Mouse (Mus musculus) hindbrain, embryonic 14.5 days (tissue): Measurements from ENCODE around the gene Rab3gap1. TPM values are rescaled to one million over a fixed set of nuclear protein-coding genes. Genes with fewer than 3 reads are reported as not detected.

Experiments used
- ATAC-seq: fragments of 200-750 bp; cut with Nextera tagmentation; 2 replicates; pipeline ENCODE4 v1.8.0; 2017; ENCODE audit warnings: moderate number of reproducible peaks, mild to moderate bottlenecking, moderate TSS enrichment, moderate library complexity; ENCODE audit not compliant: low FRiP score
- DNase-seq: peaks from one replicate; pipeline ENCODE4 v3.0.0-alpha.2; 2015; ENCODE audit warnings: low spot score
- H3K27ac ChIP-seq: fragments of 300-500 bp; sonication (generic); 2 replicates; pipeline ENCODE4 v1.5.1; 2014; ENCODE audit warnings: mild to moderate bottlenecking, moderate library complexity
- H3K27me3 ChIP-seq: fragments of 300-500 bp; sonication (generic); 2 replicates; pipeline ENCODE4 v1.6.1; 2014; ENCODE audit warnings: mild to moderate bottlenecking, low read length, mixed read lengths; ENCODE audit not compliant: control insufficient read depth, insufficient read depth
- H3K36me3 ChIP-seq: fragments of 300-500 bp; sonication (generic); replicated peaks from 2 replicates; pipeline ENCODE4 v1.6.1; 2014; ENCODE audit not compliant: control insufficient read depth, insufficient read depth
- H3K4me1 ChIP-seq: fragments of 300-500 bp; sonication (generic); replicated peaks from 2 replicates; pipeline ENCODE4 v1.6.1; 2014; ENCODE audit warnings: antibody characterized with exemption, low read length, mixed read lengths; ENCODE audit not compliant: control insufficient read depth, insufficient read depth
- H3K4me2 ChIP-seq: fragments of 300-500 bp; sonication (generic); replicated peaks from 2 replicates; pipeline ENCODE4 v1.6.1; 2014; ENCODE audit warnings: mild to moderate bottlenecking, moderate library complexity
- H3K4me3 ChIP-seq: fragments of 300-500 bp; sonication (generic); replicated peaks from 2 replicates; pipeline ENCODE4 v1.5.1; 2014; ENCODE audit warnings: mild to moderate bottlenecking, low read length
- H3K9ac ChIP-seq: fragments of 300-500 bp; sonication (generic); 2 replicates; pipeline ENCODE4 v1.6.1; 2014
- H3K9me3 ChIP-seq: fragments of 300-500 bp; sonication (generic); 2 replicates; pipeline ENCODE4 v1.6.1; 2016; ENCODE audit warnings: low read length; ENCODE audit not compliant: control insufficient read depth
- WGBS: fragments of 180-500 bp; shearing (Covaris S2); extraction: QIAGEN DNeasy Blood & Tissue Kit; methylation state at CpG from one replicate; pipeline ENCODE4 v1.1.7; 2014; 5-methylcytosine and 5-hydroxymethylcytosine counted together
- polyA plus RNA-seq: library from polyadenylated mRNA; unstranded; fragments of >200 nt; fragmentation: Nextera tagmentation; extraction: Ambion mirVana; gene quantifications from 2 replicates; pipeline ENCODE4 v1.2.1, GENCODE M21; 2014

The Rab3gap1 gene
- polyA plus RNA-seq: 20.9 and 26.0 TPM in 2 replicates

DNA sequence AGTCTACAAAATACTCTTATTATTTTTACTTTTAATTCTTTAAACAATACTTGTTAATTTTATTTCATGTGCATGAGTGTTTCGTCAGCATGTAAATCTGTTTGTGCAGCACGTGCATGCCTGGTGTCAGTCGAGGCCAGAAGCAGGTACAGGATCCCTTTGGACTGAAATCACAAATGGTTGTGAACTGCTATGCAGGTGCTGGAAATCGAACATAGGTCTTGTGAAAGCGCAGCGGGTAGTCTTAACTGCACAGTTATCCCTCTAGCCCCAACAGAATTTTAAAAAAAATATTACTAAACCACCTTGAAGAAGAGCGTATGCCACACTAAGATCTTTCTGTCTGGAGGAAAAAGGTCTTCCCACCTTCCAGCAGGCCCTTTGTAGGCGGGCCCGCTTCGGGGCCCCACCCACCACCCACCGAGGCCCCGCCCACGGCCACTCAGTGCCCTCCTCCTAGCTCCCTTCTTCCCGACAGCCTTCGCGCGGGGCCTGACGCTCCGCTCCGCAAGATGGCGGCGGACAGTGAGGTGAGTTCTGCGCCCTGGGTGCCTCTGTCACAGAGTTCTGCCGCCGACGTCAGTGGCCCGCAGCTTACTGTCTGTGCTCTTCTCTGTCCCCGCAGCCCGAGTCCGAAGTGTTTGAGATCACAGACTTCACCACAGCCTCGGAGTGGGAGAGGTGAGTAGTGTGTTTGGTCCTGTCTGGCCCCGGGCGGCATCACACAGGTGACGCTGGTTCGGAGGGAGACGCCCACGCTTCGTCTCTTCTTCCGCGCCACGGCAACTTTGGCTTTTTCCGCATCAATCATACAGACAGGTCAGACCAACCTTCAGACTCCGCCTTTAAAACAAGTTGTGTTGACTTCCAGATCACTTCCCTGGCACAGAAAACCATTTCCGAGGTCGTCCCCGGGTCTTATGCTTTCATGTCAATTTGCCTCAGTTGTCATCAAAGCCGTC is at the start of gene Rab3gap1:
Rab3gap1 (plus strand) TSS at position 474 of the 962 bp plus-strand sequence.
- peaks cover 7% of the 10 kb centered on the region for H3K36me3 ChIP-seq
- peak; percentile 97 for ATAC-seq
- no peaks in the 10 kb centered on the region for H3K27me3 ChIP-seq
- H3K9ac ChIP-seq: peak within 1 kb of the TSS; percentile 73
- peaks cover 9% of the 10 kb centered on the region; the same call in 1 of the 2 replicates for H3K4me1 ChIP-seq
- peak within 1 kb of the TSS; percentile 66 for H3K4me3 ChIP-seq
- peak within 1 kb of the TSS; percentile 80 for H3K27ac ChIP-seq
- 11% methylated on average over 47 of the region's 47 CpGs for WGBS
- DNase-seq: peak; percentile 86
- H3K4me2 ChIP-seq: peak within 1 kb of the TSS; percentile 64
- no peaks in the 10 kb centered on the region for H3K9me3 ChIP-seq

DNA sequence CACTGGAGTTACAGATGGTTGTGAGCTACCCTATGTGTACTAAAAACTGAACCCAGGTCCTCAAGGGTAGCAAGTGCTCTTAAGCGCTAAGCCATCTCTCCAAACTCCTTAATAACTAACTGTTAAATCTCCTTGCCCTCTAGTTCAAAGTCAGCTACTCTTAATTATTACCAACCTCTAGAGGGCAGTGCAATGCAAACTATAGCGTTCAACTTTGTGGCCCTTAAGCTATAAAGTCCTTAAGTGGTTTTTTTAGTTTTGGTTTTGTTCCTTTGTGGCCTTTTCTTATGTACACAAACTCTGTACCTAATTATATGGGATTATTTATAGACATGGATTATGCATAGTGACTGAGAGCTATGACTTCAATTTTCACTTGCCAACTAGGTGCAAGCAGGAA is 41.2 kb upstream of the Rab3gap1 start:
- peak; percentile 85 for DNase-seq
- no peak overlapping the region for H3K4me3 ChIP-seq
- 28% methylated on average over 2 of the region's 2 CpGs for WGBS
- H3K9me3 ChIP-seq: no peaks in the 10 kb centered on the region
- no peak for ATAC-seq
- no peaks in the 10 kb centered on the region for H3K27me3 ChIP-seq
- no peaks in the 10 kb centered on the region for H3K4me1 ChIP-seq
- H3K9ac ChIP-seq: no peak overlapping the region
- no peaks in the 10 kb centered on the region for H3K36me3 ChIP-seq
- no peak overlapping the region for H3K4me2 ChIP-seq
- H3K27ac ChIP-seq: no peak overlapping the region

DNA sequence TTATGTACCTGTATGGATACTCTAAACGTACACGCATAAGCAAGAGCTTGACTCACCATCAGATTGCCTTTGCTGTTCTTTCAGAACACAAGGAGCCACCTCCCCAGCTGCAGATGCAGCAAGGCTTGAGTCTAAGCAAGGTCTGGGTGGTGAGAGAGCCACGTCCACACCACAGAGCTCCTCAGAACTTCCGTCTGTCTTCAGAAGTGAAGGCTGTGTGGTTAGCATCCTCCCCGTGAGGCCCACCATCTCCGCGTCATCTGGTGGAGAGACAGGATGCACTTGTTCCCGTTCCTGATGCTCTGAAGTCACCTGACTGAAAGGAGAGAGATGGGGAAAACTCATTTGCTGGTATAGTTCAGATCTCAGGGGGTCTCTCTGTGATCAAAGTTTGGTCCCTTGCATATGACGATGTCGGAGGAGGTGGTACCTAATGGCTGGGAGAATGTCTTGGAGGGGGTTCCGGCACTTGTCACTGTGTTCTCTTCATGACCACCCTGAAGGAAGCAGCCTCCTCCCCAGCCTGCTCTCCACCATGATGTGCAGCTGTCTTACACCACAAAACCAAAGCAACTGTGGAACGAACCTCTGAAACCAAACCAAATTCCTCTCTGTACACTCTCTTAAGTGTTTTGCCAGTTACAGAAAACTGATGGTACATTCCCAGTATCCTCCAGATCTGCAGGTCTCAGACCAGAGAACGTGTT is 38.2 kb upstream of the Rab3gap1 start:
- WGBS: 90% methylated on average over 13 of the region's 13 CpGs
- DNase-seq (no peak), ATAC-seq (no peak)

DNA sequence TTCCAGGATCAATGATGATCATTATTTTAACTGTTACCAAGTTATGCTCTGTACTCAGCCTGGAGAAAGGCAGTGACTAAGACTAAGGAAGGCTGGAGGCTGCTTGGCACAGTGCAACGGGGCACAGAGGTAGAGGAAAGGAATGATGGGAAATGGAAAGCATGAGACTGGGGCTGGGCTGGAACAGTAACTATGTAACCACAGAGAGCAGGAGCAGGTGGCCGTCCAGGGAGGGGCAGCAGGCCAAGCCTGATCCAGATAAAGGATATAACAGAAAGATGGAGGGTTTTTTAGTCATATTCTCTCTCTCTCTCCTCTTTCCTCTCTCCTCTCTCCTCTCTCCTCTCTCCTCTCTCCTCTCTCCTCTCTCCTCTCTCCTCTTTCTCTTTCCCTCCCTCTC is 34.9 kb upstream of the Rab3gap1 start:
- DNase-seq (no peak), ATAC-seq (no peak)
- no peak overlapping the region for H3K27ac ChIP-seq
- no peaks in the 10 kb centered on the region for H3K36me3 ChIP-seq
- no peak overlapping the region for H3K9ac ChIP-seq
- 64% methylated on average over 2 of the region's 2 CpGs for WGBS
- no peak overlapping the region for H3K4me3 ChIP-seq
- no peaks in the 10 kb centered on the region for H3K4me1 ChIP-seq
- no peaks in the 10 kb centered on the region for H3K27me3 ChIP-seq
- H3K4me2 ChIP-seq: no peak overlapping the region
- H3K9me3 ChIP-seq: no peaks in the 10 kb centered on the region

More for the DNA sequence above, 38.2 kb upstream of the Rab3gap1 start:
- no peaks in the 10 kb centered on the region for H3K4me1 ChIP-seq
- no peak overlapping the region for H3K4me3 ChIP-seq
- H3K9ac ChIP-seq: no peak overlapping the region
- no peak overlapping the region for H3K27ac ChIP-seq
- no peaks in the 10 kb centered on the region for H3K9me3 ChIP-seq
- H3K4me2 ChIP-seq: no peak overlapping the region
- H3K27me3 ChIP-seq: no peaks in the 10 kb centered on the region
- H3K36me3 ChIP-seq: no peaks in the 10 kb centered on the region

DNA sequence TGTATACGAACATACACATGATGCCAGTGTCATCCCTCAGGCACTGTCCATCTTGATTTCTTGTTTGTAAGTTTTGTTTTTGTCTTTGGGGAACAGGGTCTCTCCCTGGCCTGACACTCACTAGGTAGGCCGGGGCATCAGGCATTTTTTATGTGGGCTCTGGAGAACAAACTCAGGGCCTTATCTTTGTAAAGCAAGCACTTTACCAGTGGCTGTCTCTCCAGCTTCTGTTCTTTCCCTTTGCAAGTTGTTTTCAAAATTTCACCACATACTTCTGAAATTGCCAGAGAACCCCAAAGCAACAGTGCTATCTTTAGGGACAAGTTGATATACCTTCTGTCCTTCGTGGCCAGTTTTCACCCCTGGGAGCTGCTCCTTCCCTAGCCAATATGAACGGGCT is 34.4 kb upstream of the Rab3gap1 start:
- no peak for ATAC-seq

DNA sequence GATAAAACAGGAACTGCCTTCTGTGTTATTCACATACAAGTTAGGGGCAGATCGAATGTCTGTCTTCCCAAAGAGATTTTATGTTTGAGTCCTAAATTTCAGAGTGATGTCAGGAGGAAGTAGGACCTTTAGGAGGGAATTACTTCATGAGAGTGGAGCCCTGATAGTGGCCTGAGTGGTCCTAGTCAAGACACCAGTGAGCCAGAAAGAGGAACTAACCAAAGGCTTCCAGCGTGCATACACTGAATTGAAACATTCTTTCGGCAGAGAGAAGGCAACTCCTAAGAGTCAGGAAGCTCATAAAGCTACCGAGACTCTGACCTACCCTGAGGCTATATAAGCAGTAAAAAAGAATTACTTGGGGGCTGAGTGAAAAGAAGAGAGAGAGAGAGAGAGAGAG is 32.0 kb upstream of the Rab3gap1 start:
- no peak overlapping the region for H3K27ac ChIP-seq
- H3K4me3 ChIP-seq: no peak overlapping the region
- H3K4me2 ChIP-seq: no peak overlapping the region
- 75% methylated on average over 4 of the region's 4 CpGs for WGBS
- no peak overlapping the region for H3K9ac ChIP-seq
- no peaks in the 10 kb centered on the region for H3K4me1 ChIP-seq
- no peaks in the 10 kb centered on the region for H3K36me3 ChIP-seq
- DNase-seq (no peak), ATAC-seq (no peak)
- no peaks in the 10 kb centered on the region for H3K27me3 ChIP-seq
- H3K9me3 ChIP-seq: no peaks in the 10 kb centered on the region

More for the DNA sequence above, 34.4 kb upstream of the Rab3gap1 start:
- Histone ChIP-seq H3K4me1 (no peaks in the 10 kb centered on the region), H3K9me3 (no peaks in the 10 kb centered on the region), H3K27me3 (no peaks in the 10 kb centered on the region), H3K4me3 (no peak overlapping the region), H3K36me3 (no peaks in the 10 kb centered on the region), H3K4me2 (no peak overlapping the region), H3K27ac (no peak overlapping the region), H3K9ac (no peak overlapping the region)
- DNase-seq: no peak
- WGBS: 83% methylated on average over 4 of the region's 4 CpGs

DNA sequence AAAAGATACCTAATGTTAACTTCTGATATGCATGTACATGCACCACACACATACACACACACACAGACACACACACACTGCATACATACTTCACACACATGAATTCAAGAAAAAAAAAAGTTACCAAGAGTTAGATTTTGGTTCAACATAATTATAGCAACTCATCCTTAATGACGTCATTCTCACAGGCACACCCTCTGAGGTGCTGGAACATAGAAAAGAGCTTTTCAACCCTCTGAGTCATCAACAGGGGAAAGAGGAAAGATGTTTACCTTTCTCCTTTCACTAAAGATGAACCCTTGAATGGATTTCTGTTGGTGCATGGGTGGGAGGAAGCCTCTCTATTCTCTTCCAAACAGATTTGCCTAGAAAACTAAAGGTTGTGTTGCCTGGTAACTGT is 30.0 kb upstream of the Rab3gap1 start:
- H3K4me3 ChIP-seq: no peak overlapping the region
- no peak overlapping the region for H3K27ac ChIP-seq
- H3K4me2 ChIP-seq: no peak overlapping the region
- H3K9me3 ChIP-seq: no peaks in the 10 kb centered on the region
- no peaks in the 10 kb centered on the region for H3K36me3 ChIP-seq
- H3K27me3 ChIP-seq: no peaks in the 10 kb centered on the region
- 84% methylated on average over 1 of the region's 1 CpGs for WGBS
- DNase-seq: no peak
- no peak overlapping the region for H3K9ac ChIP-seq
- no peak for ATAC-seq
- no peaks in the 10 kb centered on the region for H3K4me1 ChIP-seq

DNA sequence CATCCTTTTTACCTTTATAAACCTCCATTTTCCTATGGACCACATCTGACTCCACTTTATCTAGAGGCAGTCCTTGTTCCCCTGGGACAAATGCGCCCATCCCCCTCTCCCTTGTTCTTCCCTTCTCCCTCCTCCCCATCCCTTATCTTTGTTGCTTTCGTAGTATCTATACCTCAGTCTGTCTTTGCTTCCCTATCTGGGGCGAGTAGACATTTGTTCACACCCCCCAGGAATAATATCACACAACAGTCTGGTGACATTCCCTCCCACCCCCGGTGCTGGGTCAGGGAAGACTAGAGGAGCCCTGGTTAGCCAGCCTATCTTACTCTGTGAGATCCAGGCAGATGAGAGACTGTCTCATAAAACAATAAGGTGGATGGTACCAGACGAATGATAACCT is 23.1 kb upstream of the Rab3gap1 start:
- no peaks in the 10 kb centered on the region for H3K36me3 ChIP-seq
- no peak overlapping the region for H3K27ac ChIP-seq
- no peak for DNase-seq
- H3K9ac ChIP-seq: no peak overlapping the region
- H3K9me3 ChIP-seq: no peaks in the 10 kb centered on the region
- H3K27me3 ChIP-seq: no peaks in the 10 kb centered on the region
- H3K4me1 ChIP-seq: no peaks in the 10 kb centered on the region
- ATAC-seq: no peak
- H3K4me3 ChIP-seq: no peak overlapping the region
- no peak overlapping the region for H3K4me2 ChIP-seq
- 82% methylated on average over 5 of the region's 5 CpGs for WGBS

DNA sequence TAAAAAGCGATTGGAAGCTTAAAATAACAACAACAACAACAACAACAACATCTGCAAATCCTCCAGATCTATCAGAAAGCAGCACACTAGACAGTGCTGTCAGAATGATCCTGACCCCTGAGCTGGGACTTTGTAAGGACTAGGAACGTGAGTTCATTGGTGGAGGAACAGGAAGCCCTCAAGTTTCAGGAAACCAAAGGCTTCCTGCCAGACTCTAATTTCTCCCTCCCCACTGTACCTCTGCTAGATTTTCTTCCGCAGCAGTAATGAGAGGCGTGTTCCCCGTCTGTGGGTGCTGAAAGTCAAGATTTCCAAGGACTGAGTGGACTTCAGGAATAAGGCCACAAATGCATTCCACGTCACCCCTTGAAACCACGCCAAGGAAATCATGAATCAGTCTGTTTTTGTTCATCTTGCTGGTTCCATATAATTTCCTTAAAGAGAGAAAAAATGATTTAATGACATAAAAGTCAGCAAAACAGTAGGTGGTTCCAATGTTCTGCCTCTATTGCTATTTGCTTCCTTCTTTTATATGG is 18.4 kb upstream of the Rab3gap1 start:
- DNase-seq (no peak), ATAC-seq (no peak)
- no peaks in the 10 kb centered on the region for H3K36me3 ChIP-seq
- WGBS: 85% methylated on average over 7 of the region's 7 CpGs
- peaks cover 13% of the 10 kb centered on the region for H3K9me3 ChIP-seq
- H3K27ac ChIP-seq: no peak overlapping the region
- no peaks in the 10 kb centered on the region for H3K4me1 ChIP-seq
- no peak overlapping the region for H3K4me3 ChIP-seq
- H3K9ac ChIP-seq: no peak overlapping the region
- no peak overlapping the region for H3K4me2 ChIP-seq
- no peaks in the 10 kb centered on the region for H3K27me3 ChIP-seq
